Mouse (Mus musculus): ENCODE measurements at regions not wholly inside any gene's neighbourhood (a gene's known extent, or its start where the extent isn't known, plus 50 kb on each side); places are given as distances from the start of the nearest gene placed in this dataset.
A peak's percentile ranks its signal among the peaks of the same experiment; 100 is the strongest.

- DNase-seq (ENCODE audit: low read depth, low spot score), result no peak
Measured at GRCm38 (mm10) chr1:42008046-42008445, 687.5 kb upstream of the Pou3f3 start.

DNA sequence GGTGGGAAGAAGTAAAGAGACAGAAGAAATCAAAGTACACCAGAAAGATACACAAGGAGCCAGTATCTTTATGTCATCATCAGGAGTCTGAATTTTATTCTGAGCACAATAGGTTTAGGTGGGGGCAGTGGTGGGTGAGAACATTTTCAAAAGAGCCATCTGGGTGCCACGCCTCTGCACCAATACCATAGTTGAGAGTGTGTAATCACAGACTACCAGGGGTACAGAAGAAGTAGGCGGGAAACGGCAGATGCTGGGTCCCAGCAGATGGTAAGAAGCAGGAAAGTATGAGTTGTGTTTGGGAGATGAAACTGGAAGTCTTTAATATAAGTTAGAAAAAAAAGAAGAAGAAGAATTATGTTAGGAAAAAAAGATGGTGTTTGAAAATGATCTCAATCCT is 682.7 kb upstream of the Pou3f3 start:
- no peak for DNase-seq (ENCODE audit: low read depth, low spot score)

- DNase-seq (ENCODE audit: low read depth, low spot score), result no peak
Measured at GRCm38 (mm10) chr1:42018966-42019365, 676.6 kb upstream of the Pou3f3 start.

- no peak for DNase-seq (ENCODE audit: low read depth, low spot score)
Measured at GRCm38 (mm10) chr1:42025781-42026180, 669.8 kb upstream of the Pou3f3 start.

GRCm38 (mm10) chr1:42026423-42026822 is 669.1 kb upstream of the Pou3f3 start:
- no peak for DNase-seq (ENCODE audit: low read depth, low spot score)

- no peak for DNase-seq (ENCODE audit: low read depth, low spot score)
Measured at GRCm38 (mm10) chr1:42033786-42034185, 661.8 kb upstream of the Pou3f3 start.

DNA sequence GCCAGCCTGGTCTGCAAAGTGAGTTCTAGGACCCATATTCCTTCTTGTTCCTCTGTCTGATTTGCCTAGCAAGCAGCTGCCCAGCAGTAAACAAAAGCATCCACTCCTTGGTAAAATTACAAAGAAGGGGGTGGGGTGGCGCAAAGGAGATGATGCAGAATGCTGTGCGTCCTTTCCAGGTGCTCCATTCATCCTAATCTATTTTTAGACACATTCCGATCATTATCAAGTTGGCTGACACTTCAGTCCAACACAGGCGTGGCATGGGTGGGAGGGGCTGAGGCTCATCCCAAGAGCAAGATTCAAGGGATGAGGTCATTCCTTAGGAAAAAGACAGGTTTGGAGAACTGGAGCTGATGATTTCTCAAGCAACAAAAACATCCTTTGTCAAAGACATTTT is 660.2 kb upstream of the Pou3f3 start:
- no peak for DNase-seq (ENCODE audit: low read depth, low spot score)

DNA sequence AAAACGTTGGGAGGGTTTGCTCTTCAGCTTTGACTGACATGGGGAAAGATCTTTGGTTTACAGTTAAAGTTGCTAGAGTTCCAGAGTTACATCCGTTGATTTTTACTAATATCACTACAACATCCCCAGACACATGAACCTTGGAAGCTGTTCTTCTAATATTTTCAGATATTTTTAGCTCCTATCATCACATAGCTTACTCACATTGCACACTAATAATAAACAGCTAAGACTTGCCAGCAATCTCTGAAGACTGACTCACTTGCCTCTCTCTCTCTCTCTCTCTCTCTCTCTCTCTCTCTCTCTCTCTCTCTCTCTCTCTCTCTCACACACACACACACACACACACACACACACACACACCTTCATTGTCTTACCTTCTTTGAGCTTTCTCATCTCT is 654.0 kb upstream of the Pou3f3 start:
- no peak for DNase-seq (ENCODE audit: low read depth, low spot score)

- no peak for DNase-seq (ENCODE audit: low read depth, low spot score)
Measured at GRCm38 (mm10) chr1:42058494-42058893, 637.1 kb upstream of the Pou3f3 start.

DNA sequence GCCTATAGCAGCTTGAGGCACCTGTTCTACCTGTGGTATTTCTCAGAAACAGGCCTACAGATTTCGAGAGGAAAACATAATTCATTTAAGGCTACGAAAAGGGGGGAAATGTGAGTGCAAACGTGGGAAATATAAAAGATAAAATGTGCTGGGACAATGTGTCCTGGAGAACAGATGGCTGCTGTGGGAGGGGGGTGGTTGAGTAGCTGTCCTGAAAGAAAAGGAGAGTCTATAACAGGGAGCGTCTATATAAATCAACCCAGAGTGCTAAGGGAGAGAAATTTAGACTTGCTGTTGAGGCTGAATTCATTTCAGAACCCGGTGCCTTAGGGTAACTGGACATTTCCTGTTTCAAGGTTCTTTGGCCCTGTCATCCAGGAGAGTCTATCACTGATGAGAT is 625.5 kb upstream of the Pou3f3 start:
- no peak for DNase-seq (ENCODE audit: low read depth, low spot score)

DNA sequence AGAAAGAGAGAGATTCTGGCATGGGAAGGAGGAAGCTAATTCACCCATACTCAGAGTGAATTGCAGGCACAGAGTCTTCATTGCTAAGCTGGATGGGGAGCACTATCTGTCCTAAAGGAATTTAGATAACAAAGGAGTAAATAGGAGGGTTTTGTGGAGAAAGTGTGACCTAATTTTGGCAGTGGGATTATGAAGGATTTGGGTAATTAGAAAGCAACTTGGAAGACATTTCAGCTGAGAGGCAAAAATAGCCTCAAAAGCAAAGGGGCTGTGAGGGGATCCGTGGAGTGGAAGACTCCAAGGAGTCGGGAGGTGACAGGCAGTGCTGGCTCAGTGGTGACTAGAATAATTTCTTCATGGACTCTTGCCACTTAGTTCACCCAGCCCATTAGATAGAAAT is 599.5 kb upstream of the Pou3f3 start:
- DNase-seq (ENCODE audit: low read depth, low spot score), result no peak

- DNase-seq (ENCODE audit: low read depth, low spot score), result no peak
Measured at GRCm38 (mm10) chr1:42098580-42098979, 597.0 kb upstream of the Pou3f3 start.

GRCm38 (mm10) chr1:42107521-42107920 is 588.0 kb upstream of the Pou3f3 start:
- DNase-seq (ENCODE audit: low read depth, low spot score), result no peak

DNA sequence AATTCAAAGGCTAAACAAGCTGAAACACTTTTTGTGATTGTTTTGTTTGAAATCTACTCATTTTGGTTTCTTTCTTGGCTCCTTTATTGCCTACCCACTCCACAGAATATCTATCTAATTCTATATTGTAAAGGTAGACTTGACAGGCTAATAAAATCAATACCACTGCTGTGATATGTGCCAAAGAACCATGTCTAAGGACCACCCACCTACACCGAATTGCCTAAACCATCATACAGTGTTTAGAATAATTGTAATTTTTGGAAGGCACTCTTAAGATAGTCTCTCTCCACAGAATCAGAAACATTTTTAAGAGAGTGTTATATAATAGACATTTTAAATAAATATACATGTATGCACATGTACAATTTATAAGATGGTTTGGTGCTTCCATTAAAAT is 587.6 kb upstream of the Pou3f3 start:
- DNase-seq (ENCODE audit: low read depth, low spot score), result no peak

- no peak for DNase-seq (ENCODE audit: low read depth, low spot score)
Measured at GRCm38 (mm10) chr1:42152175-42152790, 543.3 kb upstream of the Pou3f3 start.

DNA sequence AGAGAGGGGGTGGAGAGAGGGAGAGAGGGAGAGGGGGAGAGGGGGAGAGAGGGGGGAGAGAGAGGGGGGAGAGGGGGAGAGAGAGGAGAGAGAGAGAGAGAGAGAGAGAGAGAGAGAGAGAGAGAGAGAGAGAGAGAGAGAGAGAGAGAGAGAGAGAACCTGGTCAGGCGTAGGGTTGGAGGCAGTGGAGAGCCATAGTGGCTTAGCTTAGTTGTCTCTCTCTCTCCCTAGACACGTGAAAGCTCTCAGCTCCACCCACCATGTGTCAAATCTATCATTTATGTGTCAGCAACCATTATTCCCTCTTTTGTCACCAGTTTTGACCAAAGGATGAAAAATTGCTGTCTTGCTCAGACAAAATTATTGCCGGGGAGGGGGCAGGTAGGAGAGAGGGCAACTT is 542.7 kb upstream of the Pou3f3 start:
- no peak for DNase-seq (ENCODE audit: low read depth, low spot score)

DNA sequence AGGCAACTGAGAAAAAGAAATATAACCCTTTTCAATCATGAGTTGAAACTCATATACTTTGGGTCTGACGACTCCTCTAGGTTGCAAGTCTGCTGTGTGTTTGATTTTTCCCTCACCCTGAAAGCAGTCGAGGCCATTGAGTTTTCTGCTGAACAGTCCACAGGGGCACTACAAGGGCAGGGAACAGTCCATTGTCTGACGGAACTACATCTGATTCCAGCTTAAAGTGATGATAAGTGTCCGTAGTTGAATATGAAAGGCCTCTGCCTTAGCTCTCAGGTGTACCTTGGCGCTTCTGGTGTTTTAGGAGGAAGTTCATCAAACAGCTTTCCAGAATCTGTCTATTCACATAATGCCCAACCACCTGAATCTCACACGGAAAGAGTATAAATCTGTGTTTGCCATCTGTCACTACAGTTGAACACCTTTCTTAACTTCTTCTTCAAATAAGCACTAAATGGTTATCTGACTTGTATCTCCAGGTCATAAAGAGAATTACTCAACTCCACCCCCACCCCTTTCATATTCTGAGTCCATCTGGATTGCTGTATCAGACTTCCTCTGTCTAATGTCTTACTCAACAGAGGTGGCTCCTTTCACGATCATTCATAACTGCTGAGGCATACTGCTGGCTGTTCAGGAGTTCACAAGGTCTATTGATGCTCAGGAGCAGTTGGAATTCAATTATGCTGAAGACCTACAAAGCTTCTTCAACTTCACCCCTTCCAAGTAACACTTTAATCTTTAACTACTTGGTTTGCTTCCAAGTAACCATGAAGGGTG is 527.6 kb upstream of the Pou3f3 start:
- DNase-seq (ENCODE audit: low read depth, low spot score), result peak; percentile 3

DNA sequence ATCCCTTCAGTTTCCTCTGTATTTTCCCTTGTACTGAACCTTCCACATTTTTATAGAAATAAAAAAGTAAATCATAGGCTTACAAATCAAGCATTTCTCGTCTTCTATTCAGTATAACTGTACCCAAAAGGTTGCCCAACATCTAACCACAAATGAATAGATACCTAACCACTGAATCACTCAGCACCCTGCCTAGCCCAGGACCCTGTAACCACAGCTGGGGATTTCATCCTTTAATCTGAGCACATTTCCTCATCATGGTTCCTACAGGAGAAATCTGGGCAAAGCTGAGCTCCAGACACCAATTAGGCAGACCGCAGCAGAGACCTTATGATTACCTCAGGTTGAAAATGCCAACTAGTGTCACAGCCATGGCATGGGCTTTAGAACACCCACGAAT is 526.1 kb upstream of the Pou3f3 start:
- peak; percentile 50 for DNase-seq (ENCODE audit: low read depth, low spot score)

DNA sequence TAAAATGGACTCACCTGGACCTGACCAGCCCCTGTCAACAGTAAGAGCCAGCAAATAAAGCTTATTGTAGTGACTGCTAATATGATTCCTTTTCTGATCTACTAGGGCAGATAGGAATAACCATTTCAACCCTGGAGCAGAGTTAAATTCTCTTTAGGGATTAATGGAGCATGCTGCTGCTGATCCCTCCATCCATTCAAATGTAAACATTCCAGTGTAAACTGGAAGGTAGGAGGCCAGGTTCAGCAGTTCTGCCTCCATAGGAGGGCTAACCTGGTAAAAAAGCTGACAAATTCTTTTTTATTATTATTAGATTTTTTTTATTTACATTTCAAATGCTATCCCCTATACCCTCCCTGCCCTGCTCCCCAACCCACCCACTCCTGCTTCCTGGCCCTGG is 509.3 kb upstream of the Pou3f3 start:
- no peak for DNase-seq (ENCODE audit: low read depth, low spot score)

GRCm38 (mm10) chr1:42228098-42228497 is 467.5 kb upstream of the Pou3f3 start:
- no peak for DNase-seq (ENCODE audit: low read depth, low spot score)

GRCm38 (mm10) chr1:42229711-42230110 is 465.9 kb upstream of the Pou3f3 start:
- DNase-seq (ENCODE audit: low read depth, low spot score), result no peak

DNA sequence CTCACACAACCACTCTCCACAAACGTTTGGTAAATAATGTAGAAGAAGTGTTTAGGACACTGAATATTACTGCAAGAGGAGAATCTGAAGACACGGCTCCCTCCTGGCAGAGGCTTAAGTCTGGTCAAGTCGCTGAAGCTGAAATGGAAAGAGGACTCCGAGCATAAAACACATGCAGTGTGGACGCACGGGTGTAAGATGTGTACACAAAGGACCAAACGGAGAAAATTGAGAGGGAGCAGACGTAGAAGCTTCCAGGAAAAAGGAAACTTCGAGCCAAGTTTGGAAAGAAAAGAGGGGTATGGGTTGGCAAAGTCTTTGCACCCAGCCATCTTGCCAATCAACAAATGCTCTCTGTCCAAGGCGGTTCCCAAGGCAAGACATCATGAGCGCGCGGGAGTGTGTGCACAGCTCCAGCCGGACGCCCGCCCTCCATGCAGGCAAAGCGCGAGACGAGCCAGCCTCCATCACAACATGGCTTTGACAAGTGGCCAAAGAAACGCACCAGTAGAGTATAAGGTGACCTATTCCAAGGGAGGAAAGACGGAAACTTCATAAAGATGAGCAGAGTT is 465.0 kb upstream of the Pou3f3 start:
- no peak for DNase-seq (ENCODE audit: low read depth, low spot score)

- DNase-seq (ENCODE audit: low read depth, low spot score), result no peak
Measured at GRCm38 (mm10) chr1:42231091-42231490, 464.5 kb upstream of the Pou3f3 start.
